ENCODE assay signal across 34 mouse cellular contexts in the genomic region with DNA sequence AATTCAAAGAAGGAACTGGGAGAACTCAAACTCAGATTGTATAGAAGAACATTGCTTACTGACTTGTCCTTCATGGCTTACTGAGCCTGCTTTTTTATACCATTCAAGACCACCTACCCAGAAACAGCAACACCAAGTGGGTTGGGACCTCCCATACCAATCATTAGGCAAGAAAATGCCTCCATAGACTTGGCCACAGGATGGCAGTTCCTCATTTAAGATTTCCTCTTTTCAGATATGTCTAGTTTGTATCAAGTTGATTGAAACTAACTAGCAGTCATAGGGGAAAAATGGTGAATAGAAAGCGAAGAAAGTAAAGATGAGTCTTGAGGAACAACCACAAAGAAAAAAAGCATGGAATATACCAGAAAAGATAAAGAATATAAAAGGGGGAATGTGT. TPM values are rescaled to one million over a fixed set of nuclear protein-coding genes. Genes with fewer than 3 reads are reported as not detected.
A peak's percentile ranks its signal among the peaks of the same experiment; 100 is the strongest.
DNase-seq lines count a peak whose midpoint lies in the region; ATAC-seq and TF ChIP-seq lines count a peak whose summit lies in the region.
"Had no signal": no experiment of that assay in that cellular context is flagged by ENCODE, and none has a peak within 500 bp of the region (broad histone marks: within the 10 kb centered on the region; RNA-seq: fewer than 3 reads in every experiment).

No protein-coding gene starts in this region.

- H3K4me1 ChIP-seq in heart, adult 2 months (ENCODE audit: control insufficient read depth, insufficient read depth, low read length), result no peaks in the 10 kb centered on the region
- H3K4me1 ChIP-seq: forebrain, embryonic 10.5 days; heart, embryonic 10.5 days; heart, embryonic 13.5 days; hindbrain, embryonic 12.5 days; hindbrain, embryonic 15.5 days had no signal

- no peak for TF ChIP-seq EP300 in heart, adult 2 months (IDR thresholded peaks at IDR 0.05; ENCODE audit: insufficient read depth, low read depth, low read length)

- no peaks in the 10 kb centered on the region for H3K27me3 ChIP-seq in heart, adult 2 months (ENCODE audit: control insufficient read depth, insufficient read depth, low read length)
- H3K27me3 ChIP-seq: heart, embryonic 13.5 days; hindbrain, embryonic 12.5 days; hindbrain, embryonic 15.5 days had no signal

- DNase-seq in 416B (ENCODE audit: low read depth) (peak; percentile 5), MEL-GATA-1-ER (ENCODE audit: extremely low read depth, low read depth) (peak; percentile 19)
- no peak for DNase-seq in kidney, adult 18-20 months
- no peak for DNase-seq in heart, adult 2 months
- DNase-seq in cerebellum, adult 9-11 months, result no peak
- DNase-seq: adrenal gland, postnatal 14 days; cerebellum, adult 11 months; cerebellum, adult 2 months; cerebellum, postnatal 10 days; cerebellum, postnatal 36 days; forebrain, postnatal 0 days; gastrocnemius, adult 2 months; gastrocnemius, postnatal 14 days; heart, adult 18-20 months; heart, postnatal 14 days; heart, postnatal 4 days had no signal

- no peak overlapping the region for H3K4me3 ChIP-seq in heart, adult 2 months
- H3K4me3 ChIP-seq: forebrain, embryonic 10.5 days; gastrocnemius, adult 2 months; heart, embryonic 10.5 days; heart, embryonic 13.5 days; hindbrain, embryonic 12.5 days; hindbrain, embryonic 15.5 days had no signal

- WGBS in heart, adult 2 months, result 76% methylated on average over 1 of the region's 1 CpGs

- no peaks in the 10 kb centered on the region for H3K79me2 ChIP-seq in heart, adult 2 months (replicated peaks; ENCODE audit: control insufficient read depth, insufficient read depth, low read length)

- no peaks in the 10 kb centered on the region for H3K36me3 ChIP-seq in heart, adult 2 months (ENCODE audit: control insufficient read depth, insufficient read depth, low read length)
- H3K36me3 ChIP-seq: forebrain, embryonic 10.5 days; heart, embryonic 10.5 days; heart, embryonic 13.5 days; hindbrain, embryonic 12.5 days; hindbrain, embryonic 15.5 days had no signal

- intact Hi-C loops in heart, adult 2 months (cut with DNase I), result no loop called here

- TF ChIP-seq CTCF in heart, adult 2 months (IDR thresholded peaks at IDR 0.05), result no peak

- TF ChIP-seq POLR2A in heart, adult 2 months (IDR thresholded peaks at IDR 0.05; ENCODE audit: insufficient read depth, low read depth, low read length), result no peak

- H3K27ac ChIP-seq in heart, adult 2 months, result no peak overlapping the region
- H3K27ac ChIP-seq: forebrain, embryonic 10.5 days; gastrocnemius, adult 2 months; heart, embryonic 10.5 days; heart, embryonic 13.5 days; hindbrain, embryonic 12.5 days; hindbrain, embryonic 15.5 days had no signal

- H3K9ac ChIP-seq in heart, adult 2 months (ENCODE audit: low read depth, low read length), result no peak overlapping the region
- H3K9ac ChIP-seq: forebrain, postnatal 0 days; heart, embryonic 13.5 days; hindbrain, embryonic 12.5 days; hindbrain, embryonic 15.5 days had no signal

- peak; percentile 36 to 49; a peak in 1 of 4 replicates for ATAC-seq in hematopoietic stem cell, adult 5-6 weeks (replicated peaks in 1 of 2; ENCODE audit: insufficient read depth in 1 of 2, low FRiP score in 2 of 2, low TSS enrichment in 1 of 2, low read depth in 1 of 2, poor library complexity in 2 of 2, severe bottlenecking in 2 of 2)
- ATAC-seq: CD4-positive, CD25-positive, alpha-beta regulatory T cell, adult 4 months; forebrain, embryonic 14.5 days; forebrain, postnatal 0 days; intestine, postnatal 0 days; Patski had no signal

RNA-seq across cellular contexts. Expression of gene Nkx2-4, which starts 34.5 kb away (rescaled TPM):
- total RNA-seq in hematopoietic stem cell, adult 5-6 weeks (2017), result not detected in 2 replicates
- not detected for total RNA-seq in heart, adult 2 months (2021)
- polyA plus RNA-seq in heart, adult 2 months (2012; rRNA removed), result not detected in 2 replicates
- total RNA-seq: adrenal gland, adult 18-20 months; adrenal gland, postnatal 14 days; adrenal gland, postnatal 4 days; gastrocnemius, adult 2 months; gastrocnemius, postnatal 14 days; gastrocnemius, postnatal 4 days; heart, adult 18-20 months; heart, postnatal 14 days; heart, postnatal 4 days had no signal
- polyA plus RNA-seq: C2C12; CD4-positive, CD25-positive, alpha-beta regulatory T cell, adult 4 months; cerebellum, adult 2 months; embryonic facial prominence, embryonic 14.5 days; frontal cortex, adult 2 months; heart, embryonic 10.5 days; heart, embryonic 13.5 days; heart, embryonic 16.5 days; hindbrain, embryonic 12.5 days; hindbrain, embryonic 15.5 days; intestine, embryonic 14.5 days; intestine, postnatal 0 days; Patski had no signal

Comparison
In these comparisons a context has a peak if more than half of its experiments do, and no peak if none do; other contexts are left out.
1. DNase-seq: peak in 416B (single experiment) and MEL-GATA-1-ER (single experiment); none in kidney, adult 18-20 months (single experiment), heart, adult 2 months (0 of 2) and cerebellum, adult 9-11 months (single experiment).